Mouse (Mus musculus) adipose tissue, adult 10 weeks (tissue): ENCODE data around the gene Idh3g. TPM values are rescaled to one million over a fixed set of nuclear protein-coding genes. Genes with fewer than 3 reads are reported as not detected.

Source experiments
- polyA plus RNA-seq: library from polyadenylated mRNA; stranded (reverse); fragments of 350-450 nt; fragmentation: Illumina TruSeq; extraction: RNeasy Lipid Tissue Mini Kit (QIAGEN cat#74804); gene quantifications from one replicate; pipeline ENCODE4 v1.2.3, GENCODE M21; 2014; ENCODE audit warnings: low read depth, low replicate concordance

Idh3g gene
- 154 TPM for polyA plus RNA-seq

GRCm38 (mm10) chrX:73786364-73787224 lies at the start of gene Idh3g, which contains the start of gene Ssr4:
TSS of gene Idh3g (minus strand) at chrX:73786897.
TSS of gene Ssr4 (plus strand) at chrX:73787028.

GRCm38 (mm10) chrX:73824185-73825151 lies 37.8 kb upstream of the Idh3g start, which contains the start of gene Pdzd4:
TSS of gene Pdzd4 (minus strand) at chrX:73824969.

GRCm38 (mm10) chrX:73774168-73774760 lies 12.4 kb downstream of the Idh3g start, which contains the start of gene Srpk3:
TSS of gene Srpk3 (plus strand) at chrX:73774405.

GRCm38 (mm10) chrX:73756334-73757140 lies 30.2 kb downstream of the Idh3g start, which contains the start of gene Plxnb3:
TSS of gene Plxnb3 (plus strand) at chrX:73757090.

Other genes with a start within 250 kb of the Idh3g start
- gene Dusp9, start 147.5 kb downstream of the Idh3g start, polyA plus RNA-seq, result 0.88 TPM
- 6.6 TPM for gene Pnck, start 126.8 kb downstream of the Idh3g start, polyA plus RNA-seq
- 23.2 TPM for gene Slc6a8, start 113.7 kb downstream of the Idh3g start, polyA plus RNA-seq
- gene Bcap31, start 70.7 kb downstream of the Idh3g start, polyA plus RNA-seq, result 200 TPM
- 15.1 TPM for gene Abcd1, start 70.3 kb downstream of the Idh3g start, polyA plus RNA-seq
- 1.1 TPM for gene Plxnb3, start 29.8 kb downstream of the Idh3g start, polyA plus RNA-seq
- 1.7 TPM for gene Srpk3, start 12.5 kb downstream of the Idh3g start, polyA plus RNA-seq
- 363 TPM for gene Ssr4, start 131 bp upstream of the Idh3g start, polyA plus RNA-seq
- 2.1 TPM for gene Pdzd4, start 38.1 kb upstream of the Idh3g start, polyA plus RNA-seq
- gene Avpr2, start 105.2 kb upstream of the Idh3g start, polyA plus RNA-seq, result not detected
- 3.0 TPM for gene L1cam, start 109.2 kb upstream of the Idh3g start, polyA plus RNA-seq
- gene Arhgap4, start 135.0 kb upstream of the Idh3g start, polyA plus RNA-seq, result 7.3 TPM
- gene Naa10, start 135.0 kb upstream of the Idh3g start, polyA plus RNA-seq, result 54.4 TPM
- 40.5 TPM for gene Renbp, start 144.0 kb upstream of the Idh3g start, polyA plus RNA-seq
- 48.2 TPM for gene Hcfc1, start 179.5 kb upstream of the Idh3g start, polyA plus RNA-seq
- 137 TPM for gene Irak1, start 237.0 kb upstream of the Idh3g start, polyA plus RNA-seq